Comparison of ENCODE assay signal across 14 mouse cellular contexts in genomic region chr2:157263101-157263500, GRCm38 (mm10).
"Had no signal": no experiment of that assay in that cellular context is flagged by ENCODE, and none has a peak within 500 bp of the region (broad histone marks: within the 10 kb centered on the region; RNA-seq: fewer than 3 reads in every experiment).

No protein-coding gene starts in this region.

- H3K9me3 ChIP-seq: limb, embryonic 10.5 days; liver, embryonic 15.5 days had no signal

- DNase-seq: kidney, postnatal 25 days; lung, adult 2 months; lung, postnatal 10 days; lung, postnatal 4 days; right cerebral cortex, adult 18-20 months; right cerebral cortex, postnatal 25 days; thymus, postnatal 4 days had no signal

- H3K27ac ChIP-seq: left cerebral cortex, adult 2 months; limb, embryonic 10.5 days; liver, embryonic 15.5 days; stomach, postnatal 0 days had no signal

- H3K4me3 ChIP-seq: left cerebral cortex, adult 2 months; limb, embryonic 10.5 days; liver, embryonic 15.5 days had no signal

- H3K36me3 ChIP-seq: limb, embryonic 10.5 days; liver, embryonic 15.5 days had no signal

- H3K27me3 ChIP-seq: liver, embryonic 15.5 days had no signal

- H3K4me2 ChIP-seq: liver, embryonic 11.5 days; liver, embryonic 15.5 days; midbrain, embryonic 11.5 days had no signal

- H3K9ac ChIP-seq: liver, embryonic 15.5 days had no signal

- ATAC-seq: midbrain, embryonic 16.5 days had no signal
